Comparison of ENCODE assay signal across 8 mouse cellular contexts in genomic region chr14:118089215-118089805, GRCm38 (mm10). TPM values are rescaled to one million over a fixed set of nuclear protein-coding genes. Genes with fewer than 3 reads are reported as not detected.
A peak's percentile ranks its signal among the peaks of the same experiment; 100 is the strongest.
DNase-seq lines count a peak whose midpoint lies in the region; ATAC-seq and TF ChIP-seq lines count a peak whose summit lies in the region.

No protein-coding gene starts in this region.

- H3K9ac ChIP-seq in kidney, embryonic 15.5 days, result peak overlapping the region; percentile 52

- H3K9me3 ChIP-seq in heart, embryonic 10.5 days, result no peaks in the 10 kb centered on the region
- no peaks in the 10 kb centered on the region for H3K9me3 ChIP-seq in kidney, embryonic 15.5 days (replicated peaks)

- TF ChIP-seq POLR2A in bone marrow macrophage, adult 2 months (IDR thresholded peaks at IDR 0.05; ENCODE audit: borderline replicate concordance, low read depth, low read length), result no peak
- TF ChIP-seq POLR2A in embryonic fibroblast, embryonic 13.5 days (IDR thresholded peaks at IDR 0.05; ENCODE audit: low read depth, low read length), result 0 out of 2 replicates have a peak, but pooled peaks have one; percentile 38

- peaks cover 4% of the 10 kb centered on the region; the same call in 1 of the 2 replicates for H3K4me1 ChIP-seq in bone marrow macrophage, adult 2 months (ENCODE audit: control insufficient read depth, insufficient read depth, low read length)
- H3K4me1 ChIP-seq in embryonic fibroblast, embryonic 13.5 days (ENCODE audit: control insufficient read depth, insufficient read depth, low read length), result no peaks in the 10 kb centered on the region
- peaks cover 3% of the 10 kb centered on the region; the same call in 1 of the 2 replicates for H3K4me1 ChIP-seq in heart, embryonic 10.5 days
- H3K4me1 ChIP-seq in kidney, embryonic 15.5 days, result peaks cover 15% of the 10 kb centered on the region

- WGBS in heart, embryonic 10.5 days, result under 1% methylated on average over 44 of the region's 44 CpGs
- WGBS in kidney, embryonic 15.5 days, result under 1% methylated on average over 44 of the region's 44 CpGs

- peak; percentile 83 for ATAC-seq in kidney, embryonic 15.5 days (replicated peaks; ENCODE audit: low FRiP score)
- peak; percentile 60 for ATAC-seq in monocyte, adult 5-6 weeks (replicated peaks; ENCODE audit: insufficient number of reproducible peaks, low FRiP score, low TSS enrichment, poor library complexity, severe bottlenecking)

- peaks cover 17% of the 10 kb centered on the region; the same call in 1 of the 2 replicates for H3K27me3 ChIP-seq in heart, embryonic 10.5 days (ENCODE audit: insufficient read depth, poor library complexity, severe bottlenecking)
- no peaks in the 10 kb centered on the region; the same call in 1 of the 2 replicates for H3K27me3 ChIP-seq in kidney, embryonic 15.5 days

- H3K36me3 ChIP-seq in heart, embryonic 10.5 days, result no peaks in the 10 kb centered on the region
- no peaks in the 10 kb centered on the region for H3K36me3 ChIP-seq in kidney, embryonic 15.5 days

- H3K4me3 ChIP-seq in bone marrow macrophage, adult 2 months (ENCODE audit: insufficient read depth, low read length), result peak overlapping the region; percentile 84
- peak overlapping the region; percentile 97 for H3K4me3 ChIP-seq in embryonic fibroblast, embryonic 13.5 days (ENCODE audit: insufficient read depth, low read length)
- H3K4me3 ChIP-seq in heart, embryonic 10.5 days, result peak overlapping the region; percentile 83
- peak overlapping the region; percentile 67 for H3K4me3 ChIP-seq in kidney, embryonic 15.5 days (replicated peaks)

- TF ChIP-seq CTCF in bone marrow macrophage, adult 2 months (IDR thresholded peaks at IDR 0.05; ENCODE audit: low read depth, low read length), result no peak
- no peak for TF ChIP-seq CTCF in embryonic fibroblast, embryonic 13.5 days (IDR thresholded peaks at IDR 0.05; ENCODE audit: borderline replicate concordance, insufficient read depth, low read length)

- peak overlapping the region; percentile 77 for H3K4me2 ChIP-seq in kidney, embryonic 15.5 days

- peak overlapping the region; percentile 67 for H3K27ac ChIP-seq in bone marrow macrophage, adult 2 months (ENCODE audit: insufficient read depth, low read depth, low read length)
- peak overlapping the region; percentile 57 for H3K27ac ChIP-seq in embryonic fibroblast, embryonic 13.5 days (ENCODE audit: insufficient read depth, low read length)
- peak overlapping the region; percentile 86 for H3K27ac ChIP-seq in heart, embryonic 10.5 days
- H3K27ac ChIP-seq in kidney, embryonic 15.5 days, result peak overlapping the region; percentile 82

- peak; percentile 94 for DNase-seq in A20 (ENCODE audit: low read depth, low spot score)
- DNase-seq in heart, embryonic 10.5 days (ENCODE audit: low spot score), result peak; percentile 95
- DNase-seq in liver, result peak; percentile 89
- peak; percentile 85 to 94 for DNase-seq in spleen, postnatal 4 days (ENCODE audit: low spot score in 2 of 2)

RNA-seq across cellular contexts. Expression of gene Dct, which starts 37.3 kb away (rescaled TPM):
- not detected in 2 replicates for polyA plus RNA-seq in bone marrow macrophage, adult 2 months (2012; ENCODE audit: insufficient read depth, insufficient read length, missing spikeins)
- polyA plus RNA-seq in embryonic fibroblast, embryonic 13.5 days (2011; ENCODE audit: insufficient read length, low read depth, missing spikeins), result not detected in 2 replicates
- polyA plus RNA-seq in heart, embryonic 10.5 days (2016; fragmentation: Nextera tagmentation; extraction: Ambion mirVana), result 0.80 and 1.0 TPM in 2 replicates
- polyA plus RNA-seq in kidney, embryonic 15.5 days (2015; fragmentation: Nextera tagmentation; extraction: Ambion mirVana), result 0.95 and 1.8 TPM in 2 replicates
- total RNA-seq in monocyte, adult 5-6 weeks (2017), result not detected in 3 replicates

RNA-seq across cellular contexts. Expression of gene Tgds, which starts 43.2 kb away (rescaled TPM):
- polyA plus RNA-seq in bone marrow macrophage, adult 2 months (2012; ENCODE audit: insufficient read depth, insufficient read length, missing spikeins), result 10.6 and 12.7 TPM in 2 replicates
- 38.8 TPM in 2 replicates for polyA plus RNA-seq in embryonic fibroblast, embryonic 13.5 days (2011; ENCODE audit: insufficient read length, low read depth, missing spikeins)
- polyA plus RNA-seq in heart, embryonic 10.5 days (2016; fragmentation: Nextera tagmentation; extraction: Ambion mirVana), result 38.9 and 40.7 TPM in 2 replicates
- 36.7 and 38.1 TPM in 2 replicates for polyA plus RNA-seq in kidney, embryonic 15.5 days (2015; fragmentation: Nextera tagmentation; extraction: Ambion mirVana)
- 9.3 to 26.2 TPM (median 25.2 TPM) in 3 replicates for total RNA-seq in monocyte, adult 5-6 weeks (2017)

RNA-seq across cellular contexts. Expression of gene Gpr180, which starts 47.6 kb away (rescaled TPM):
- 11.2 and 11.3 TPM in 2 replicates for polyA plus RNA-seq in bone marrow macrophage, adult 2 months (2012; ENCODE audit: insufficient read depth, insufficient read length, missing spikeins)
- 36.4 and 38.2 TPM in 2 replicates for polyA plus RNA-seq in embryonic fibroblast, embryonic 13.5 days (2011; ENCODE audit: insufficient read length, low read depth, missing spikeins)
- 43.6 and 46.3 TPM in 2 replicates for polyA plus RNA-seq in heart, embryonic 10.5 days (2016; fragmentation: Nextera tagmentation; extraction: Ambion mirVana)
- 54.6 and 58.6 TPM in 2 replicates for polyA plus RNA-seq in kidney, embryonic 15.5 days (2015; fragmentation: Nextera tagmentation; extraction: Ambion mirVana)
- total RNA-seq in monocyte, adult 5-6 weeks (2017), result 9.7 to 15.5 TPM (median 11.2 TPM) in 3 replicates

Comparison
In these comparisons a context has a peak if more than half of its experiments do, and no peak if none do; other contexts are left out.
1. Peak in every context shown above with its lines: DNase-seq, ATAC-seq, H3K4me3 ChIP-seq and H3K27ac ChIP-seq.